Mouse (Mus musculus): Measurements from ENCODE around the gene Gm21953.
"Not testable (repeated sequence)": the region's sequence is repeated elsewhere in the genome, so short reads cannot be mapped to it uniquely, and the experiment has no call there.

DNA sequence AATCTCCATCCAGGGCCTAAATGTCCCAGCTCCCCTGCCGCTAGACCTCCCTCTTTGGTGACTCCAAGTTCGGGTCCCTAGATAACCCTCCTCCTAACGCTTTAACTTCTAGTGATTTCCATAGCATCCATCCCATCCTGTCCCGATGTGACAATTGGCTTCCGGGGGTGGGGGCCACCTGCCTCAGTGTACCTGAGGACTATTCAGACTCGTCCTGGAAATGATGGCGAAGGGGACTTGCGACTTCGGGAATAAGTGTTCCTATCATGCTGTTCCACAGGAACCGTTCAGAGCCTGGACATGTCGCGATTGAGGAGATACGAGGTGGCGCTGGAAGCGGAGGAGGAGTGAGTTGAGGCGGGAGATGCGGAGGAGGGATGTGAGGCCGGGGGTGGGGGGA lies at the start of gene Gm21953:
- TF ChIP-seq POLR2A, CTCF (IDR thresholded peaks at IDR 0.05; ENCODE audit: insufficient read depth, low read depth, low read length): not testable (repeated sequence)
